Comparison of ENCODE assay signal across 8 mouse cellular contexts in genomic region chr17:46202421-46203071, GRCm38 (mm10). TPM values are rescaled to one million over a fixed set of nuclear protein-coding genes. Genes with fewer than 3 reads are reported as not detected.
A peak's percentile ranks its signal among the peaks of the same experiment; 100 is the strongest.
DNase-seq lines count a peak whose midpoint lies in the region; ATAC-seq lines count a peak whose summit lies in the region.

Polh (minus strand) TSS chr17:46202645.
Xpo5 (plus strand) TSS chr17:46202782.

- peak within 1 kb of the TSS; percentile 82 for H3K9ac ChIP-seq in hindbrain, embryonic 13.5 days

- peak within 1 kb of the TSS; percentile 96 for H3K4me3 ChIP-seq in hindbrain, embryonic 13.5 days

- peak within 1 kb of the TSS; percentile 85 for H3K27ac ChIP-seq in hindbrain, embryonic 13.5 days

- H3K27me3 ChIP-seq in hindbrain, embryonic 13.5 days: no peaks in the 10 kb centered on the region

- WGBS in hindbrain, embryonic 13.5 days: under 1% methylated on average over 64 of the region's 66 CpGs

- peak; percentile 96 for ATAC-seq in hindbrain, embryonic 13.5 days (ENCODE audit: low FRiP score)

- H3K4me1 ChIP-seq in hindbrain, embryonic 13.5 days (replicated peaks): peaks cover 41% of the 10 kb centered on the region

- peak; percentile 99 for DNase-seq in NIH3T3 (ENCODE audit: low read depth)
- DNase-seq in cerebellum, postnatal 10 days: peak; percentile 96 to 97
- peak; percentile 84 to 90 for DNase-seq in frontal cortex, postnatal 14 days (ENCODE audit: low spot score in 2 of 2)
- peak; percentile 79 to 85 for DNase-seq in layer of hippocampus, postnatal 25 days (ENCODE audit: extremely low spot score in 1 of 2, low spot score in 1 of 2)
- peak; percentile 92 for DNase-seq in lung, postnatal 25 days (ENCODE audit: low spot score)
- DNase-seq in retina, embryonic 14.5 days (ENCODE audit: low spot score): peak; percentile 98
- peak; percentile 97 for DNase-seq in thymus, postnatal 4 days

- H3K9me3 ChIP-seq in hindbrain, embryonic 13.5 days: no peaks in the 10 kb centered on the region

- H3K36me3 ChIP-seq in hindbrain, embryonic 13.5 days: peaks cover 45% of the 10 kb centered on the region

- peak within 1 kb of the TSS; percentile 86 for H3K4me2 ChIP-seq in hindbrain, embryonic 13.5 days

RNA-seq across cellular contexts. Expression of gene Polh, which starts in this region (rescaled TPM):
- polyA plus RNA-seq in hindbrain, embryonic 13.5 days (2015; fragmentation: Nextera tagmentation; extraction: Ambion mirVana): 8.7 and 9.0 TPM in 2 replicates
- 1 to 10 TPM; 5.9 to 6.0 TPM for total RNA-seq in layer of hippocampus, postnatal 25 days (2021)

RNA-seq across cellular contexts. Expression of gene Xpo5, which starts in this region (rescaled TPM):
- polyA plus RNA-seq in hindbrain, embryonic 13.5 days (2015; fragmentation: Nextera tagmentation; extraction: Ambion mirVana): 38.2 and 38.9 TPM in 2 replicates
- 10 to 100 TPM; 44.9 to 45.7 TPM for total RNA-seq in layer of hippocampus, postnatal 25 days (2021)

Comparison
In these comparisons a context has a peak if more than half of its experiments do, and no peak if none do; other contexts are left out.
1. Peak in every context shown above with its lines: DNase-seq, ATAC-seq, H3K4me3 ChIP-seq and H3K27ac ChIP-seq.